ENCODE assay signal across 29 mouse cellular contexts in genomic region chr12:116539305-116539704, GRCm38 (mm10). TPM values are rescaled to one million over a fixed set of nuclear protein-coding genes. Genes with fewer than 3 reads are reported as not detected.
"Had no signal": no experiment of that assay in that cellular context is flagged by ENCODE, and none has a peak within 500 bp of the region (broad histone marks: within the 10 kb centered on the region; RNA-seq: fewer than 3 reads in every experiment).

No protein-coding gene starts in this region.

- H3K4me1 ChIP-seq: heart, embryonic 10.5 days; heart, embryonic 12.5 days; hindbrain, embryonic 10.5 days; hindbrain, embryonic 12.5 days; intestine, embryonic 15.5 days; limb, embryonic 13.5 days; limb, embryonic 15.5 days; liver, embryonic 13.5 days had no signal

- H3K36me3 ChIP-seq: heart, embryonic 10.5 days; heart, embryonic 12.5 days; hindbrain, embryonic 10.5 days; hindbrain, embryonic 12.5 days; intestine, embryonic 15.5 days; limb, embryonic 13.5 days; limb, embryonic 15.5 days; liver, embryonic 13.5 days had no signal

- DNase-seq: gastrocnemius, adult 2 months; gastrocnemius, postnatal 10 days; gastrocnemius, postnatal 25 days; heart, adult 18-20 months; heart, postnatal 10 days; heart, postnatal 4 days; kidney, adult 18-20 months; kidney, adult 8-10 months; kidney, postnatal 10 days; kidney, postnatal 25 days; kidney, postnatal 4 days; layer of hippocampus, adult 9-11 months; layer of hippocampus, postnatal 36 days; left cerebral cortex, postnatal 4 days; liver, embryonic 13.5 days had no signal

- H3K4me2 ChIP-seq: heart, embryonic 12.5 days; hindbrain, embryonic 12.5 days; hindbrain, embryonic 14.5 days; intestine, embryonic 15.5 days; limb, embryonic 13.5 days; limb, embryonic 15.5 days; liver, embryonic 11.5 days; liver, embryonic 13.5 days had no signal

- H3K27me3 ChIP-seq: heart, embryonic 12.5 days; hindbrain, embryonic 12.5 days; intestine, embryonic 15.5 days; limb, embryonic 13.5 days; limb, embryonic 15.5 days; liver, embryonic 13.5 days had no signal

- H3K4me3 ChIP-seq: gastrocnemius, adult 2 months; heart, embryonic 10.5 days; heart, embryonic 12.5 days; hindbrain, embryonic 10.5 days; hindbrain, embryonic 12.5 days; intestine, embryonic 15.5 days; limb, embryonic 13.5 days; limb, embryonic 15.5 days; liver, embryonic 13.5 days had no signal

- H3K27ac ChIP-seq: gastrocnemius, adult 2 months; heart, embryonic 10.5 days; hindbrain, embryonic 10.5 days; hindbrain, embryonic 12.5 days; hindbrain, embryonic 14.5 days; intestine, embryonic 15.5 days; limb, embryonic 13.5 days; limb, embryonic 15.5 days; liver, embryonic 13.5 days had no signal

- H3K9me3 ChIP-seq: heart, embryonic 10.5 days; heart, embryonic 12.5 days; hindbrain, embryonic 10.5 days; hindbrain, embryonic 12.5 days; intestine, embryonic 15.5 days; limb, embryonic 13.5 days; limb, embryonic 15.5 days; liver, embryonic 13.5 days had no signal

- H3K9ac ChIP-seq: heart, embryonic 12.5 days; hindbrain, embryonic 12.5 days; hindbrain, embryonic 14.5 days; intestine, embryonic 15.5 days; limb, embryonic 13.5 days; limb, embryonic 15.5 days; liver, embryonic 13.5 days had no signal

- ATAC-seq: hindbrain, embryonic 16.5 days; inflammation-experienced regulatory T-cells, adult 6 months; intestine, embryonic 15.5 days; intestine, postnatal 0 days had no signal

RNA-seq across cellular contexts. Expression of gene Ptprn2, which starts 53.8 kb away (rescaled TPM):
- polyA plus RNA-seq: kidney, embryonic 16.5 days; limb, embryonic 11.5 days had no signal
